Mouse (Mus musculus) MEL (cell line): Measurements from ENCODE around the gene Retn. TPM values are rescaled to one million over a fixed set of nuclear protein-coding genes. Genes with fewer than 3 reads are reported as not detected.

Experiments used
- DNase-seq: peaks from one replicate; pipeline ENCODE4 v3.0.0; 2011; ENCODE audit warnings: low read depth, low spot score
- H3K27ac ChIP-seq: 2 replicates; pipeline ENCODE4 v1.5.1; 2012; ENCODE audit warnings: low read depth, mild to moderate bottlenecking, control low read depth, low read length, moderate library complexity; ENCODE audit not compliant: control insufficient read depth
- H3K27me3 ChIP-seq, 2 experiments: fragments of 150-350 bp in 1 of 2; sonication (generic) in 1 of 2; 2 replicates each; pipeline ENCODE4 v1.6.1; 2012; ENCODE audit warnings: low read length in 2 of 2, mild to moderate bottlenecking in 2 of 2, improper control_type of control experiment in 1 of 2, moderate library complexity in 1 of 2; ENCODE audit not compliant: insufficient read depth in 2 of 2, control insufficient read depth in 1 of 2
- H3K36me3 ChIP-seq, 2 experiments: 2 replicates each; pipeline ENCODE4 v1.6.1; 2012 to 2014; ENCODE audit warnings: low read length in 2 of 2, improper control_type of control experiment in 1 of 2, inconsistent platforms in 1 of 2, mild to moderate bottlenecking in 1 of 2; ENCODE audit not compliant: insufficient read depth in 2 of 2, control insufficient read depth in 1 of 2
- H3K4me1 ChIP-seq, 2 experiments: fragments of 150-350 bp in 1 of 2; sonication (generic) in 1 of 2; 2 replicates each; pipeline ENCODE4 v1.6.1; 2012; ENCODE audit warnings: low read length in 2 of 2, improper control_type of control experiment in 1 of 2, mild to moderate bottlenecking in 1 of 2; ENCODE audit not compliant: insufficient read depth in 2 of 2, control insufficient read depth in 1 of 2
- H3K4me3 ChIP-seq, 2 experiments: fragments of 150-350 bp in 1 of 2; sonication (generic) in 1 of 2; 2 replicates each; pipeline ENCODE4 v1.5.1; 2012; ENCODE audit warnings: low read depth in 2 of 2, low read length in 2 of 2, mild to moderate bottlenecking in 2 of 2, moderate library complexity in 2 of 2, control low read depth in 1 of 2, improper control_type of control experiment in 1 of 2; ENCODE audit not compliant: control insufficient read depth in 1 of 2, insufficient read depth in 1 of 2
- H3K79me2 ChIP-seq: 2 replicates; pipeline ENCODE4 v1.6.1; 2012; ENCODE audit warnings: mild to moderate bottlenecking, low read length, moderate library complexity; ENCODE audit not compliant: control insufficient read depth, poor library complexity, insufficient read depth
- H3K9ac ChIP-seq: 2 replicates; pipeline ENCODE4 v1.6.1; 2012; ENCODE audit warnings: low read depth, mild to moderate bottlenecking, control low read depth, low read length, moderate library complexity; ENCODE audit not compliant: control insufficient read depth, poor library complexity, severe bottlenecking
- H3K9me3 ChIP-seq: fragments of 150-350 bp; sonication (generic); replicated peaks from 2 replicates; pipeline ENCODE4 v1.6.1; 2012; ENCODE audit warnings: mild to moderate bottlenecking, low read length, improper control_type of control experiment, moderate library complexity; ENCODE audit not compliant: insufficient read depth
- BHLHE40 ChIP-seq: IDR thresholded peaks from 2 replicates; pipeline ENCODE4 v1.6.1; 2012; ENCODE audit warnings: low read depth, mild to moderate bottlenecking, inconsistent platforms, low read length, improper control_type of control experiment, borderline replicate concordance
- CTCF ChIP-seq, 3 experiments: IDR thresholded peaks in 2 of 3; conservative IDR thresholded peaks in 1 of 3; 2 replicates each; pipeline ENCODE4 v1.5.1; 2011 to 2012; ENCODE audit warnings: low read length in 3 of 3, low read depth in 2 of 3, mild to moderate bottlenecking in 2 of 3, improper control_type of control experiment in 1 of 3, inconsistent platforms in 1 of 3, mixed read lengths in 1 of 3, moderate library complexity in 1 of 3; ENCODE audit not compliant: control insufficient read depth in 1 of 3, insufficient read depth in 1 of 3, poor library complexity in 1 of 3, severe bottlenecking in 1 of 3
- E2F4 ChIP-seq: IDR thresholded peaks from 2 replicates; pipeline ENCODE4 v1.6.1; 2011; ENCODE audit warnings: low read depth, low read length, improper control_type of control experiment, borderline replicate concordance
- HCFC1 ChIP-seq: IDR thresholded peaks from 2 replicates; pipeline ENCODE4 v1.6.1; 2012; ENCODE audit warnings: low read depth, mild to moderate bottlenecking, inconsistent platforms, low read length, improper control_type of control experiment, moderate library complexity
- JUND ChIP-seq: IDR thresholded peaks from 2 replicates; pipeline ENCODE4 v1.6.1; 2011; ENCODE audit warnings: low read depth, mild to moderate bottlenecking, improper control_type of control experiment, low read length
- MEF2A ChIP-seq: IDR thresholded peaks from 2 replicates; pipeline ENCODE4 v1.6.1; 2014; ENCODE audit warnings: low read depth, mild to moderate bottlenecking, inconsistent platforms, low read length, improper control_type of control experiment; ENCODE audit not compliant: poor library complexity, insufficient replicate concordance, severe bottlenecking; ENCODE audit errors: extremely low read depth
- MXI1 ChIP-seq: IDR thresholded peaks from 2 replicates; pipeline ENCODE4 v1.6.1; 2011; ENCODE audit warnings: mild to moderate bottlenecking, low read depth, low read length, improper control_type of control experiment
- MYB ChIP-seq: IDR thresholded peaks from 2 replicates; pipeline ENCODE4 v1.6.1; 2011; ENCODE audit warnings: mild to moderate bottlenecking, low read depth, low read length, improper control_type of control experiment
- NELFE ChIP-seq: IDR thresholded peaks from 2 replicates; pipeline ENCODE4 v1.6.1; 2011; ENCODE audit warnings: low read depth, low read length, improper control_type of control experiment
- NRF1 ChIP-seq: IDR thresholded peaks from 2 replicates; pipeline ENCODE4 v1.6.1; 2014; ENCODE audit warnings: low read depth, mild to moderate bottlenecking, inconsistent platforms, low read length, improper control_type of control experiment, moderate library complexity; ENCODE audit not compliant: poor library complexity, insufficient read depth, severe bottlenecking
- POLR2A ChIP-seq, 2 experiments: IDR thresholded peaks; 2 replicates each; pipeline ENCODE4 v1.6.1; 2011 to 2012; ENCODE audit warnings: low read length in 2 of 2, mild to moderate bottlenecking in 2 of 2, control low read depth in 1 of 2, improper control_type of control experiment in 1 of 2, low read depth in 1 of 2, moderate library complexity in 1 of 2; ENCODE audit not compliant: control insufficient read depth in 1 of 2, insufficient read depth in 1 of 2, poor library complexity in 1 of 2
- POLR2AphosphoS5 ChIP-seq: IDR thresholded peaks from 2 replicates; pipeline ENCODE4 v1.6.1; 2012; ENCODE audit warnings: low read depth, borderline replicate concordance, mild to moderate bottlenecking, inconsistent platforms, low read length, moderate library complexity, mixed read lengths
- SMC3 ChIP-seq: IDR thresholded peaks from 2 replicates; pipeline ENCODE4 v1.6.1; 2011; ENCODE audit warnings: low read depth, low read length, improper control_type of control experiment
- TBP ChIP-seq: IDR thresholded peaks from 2 replicates; pipeline ENCODE4 v1.8.0; 2011; ENCODE audit warnings: low read depth, low read length, improper control_type of control experiment
- UBTF ChIP-seq: IDR thresholded peaks from 2 replicates; pipeline ENCODE4 v1.6.1; 2012; ENCODE audit warnings: low read depth, mild to moderate bottlenecking, inconsistent platforms, low read length, improper control_type of control experiment, moderate library complexity, borderline replicate concordance; ENCODE audit not compliant: insufficient read depth
- USF1 ChIP-seq: IDR thresholded peaks from 2 replicates; pipeline ENCODE4 v1.6.1; 2014; ENCODE audit warnings: low read depth, mild to moderate bottlenecking, inconsistent platforms, low read length, improper control_type of control experiment, moderate library complexity
- USF2 ChIP-seq, 2 experiments: IDR thresholded peaks; 2 replicates each; pipeline ENCODE4 v1.6.1; 2011 to 2012; ENCODE audit warnings: improper control_type of control experiment in 2 of 2, low read length in 2 of 2, borderline replicate concordance in 1 of 2, inconsistent platforms in 1 of 2, low read depth in 1 of 2, mild to moderate bottlenecking in 1 of 2; ENCODE audit not compliant: insufficient read depth in 1 of 2
- ZC3H11A ChIP-seq: IDR thresholded peaks from 2 replicates; pipeline ENCODE4 v1.6.1; 2012; ENCODE audit warnings: low read depth, mild to moderate bottlenecking, inconsistent platforms, low read length, improper control_type of control experiment
- ZMIZ1 ChIP-seq: IDR thresholded peaks from 2 replicates; pipeline ENCODE4 v1.6.1; 2012; ENCODE audit warnings: low read depth, mild to moderate bottlenecking, inconsistent platforms, low read length, improper control_type of control experiment, moderate library complexity
- ZNF384 ChIP-seq: IDR thresholded peaks from 2 replicates; pipeline ENCODE4 v1.6.1; 2012; ENCODE audit warnings: low read depth, mild to moderate bottlenecking, inconsistent platforms, low read length, improper control_type of control experiment
- polyA plus RNA-seq, 2 experiments: library from polyadenylated mRNA; stranded (reverse) in 1 of 2; unstranded in 1 of 2; fragments of >175 nt in 1 of 2; fragments of >200 nt in 1 of 2; gene quantifications; 2 replicates each; pipeline versions ENCODE4 v1.2.1 to v1.2.4; 2012; ENCODE audit warnings: low replicate concordance in 2 of 2, low read depth in 1 of 2; ENCODE audit not compliant: insufficient read length in 2 of 2, insufficient read depth in 1 of 2, missing spikeins in 1 of 2
- total RNA-seq: library from RNA; depleted of rRNA; stranded (reverse); fragments of 300-350 nt; gene quantifications from 2 replicates; pipeline ENCODE4 v1.2.3, GENCODE M21; 2012

Retn gene
- total and polyA plus RNA-seq, 3 experiments: 0.23 to 1.1 TPM; not detected in 1

GRCm38 (mm10) chr8:3683408-3684176 lies 28.0 kb downstream of the Retn start:
- peaks cover 10% of the 10 kb centered on the region for H3K79me2 ChIP-seq
- H3K4me1 ChIP-seq: no peaks in the 10 kb centered on the region
- TF ChIP-seq USF1: no peak
- no peak for TF ChIP-seq UBTF
- TF ChIP-seq NELFE: no peak
- no peak for TF ChIP-seq MXI1
- no peak for TF ChIP-seq TBP
- TF ChIP-seq MEF2A: no peak
- TF ChIP-seq POLR2A (IDR thresholded peaks at IDR 0.05; ENCODE audit: control insufficient read depth in 1 of 2, insufficient read depth in 1 of 2, low read depth in 1 of 2, low read length in 2 of 2, poor library complexity in 1 of 2): no peak
- TF ChIP-seq JUND: no peak
- TF ChIP-seq SMC3: no peak; the same call in 1 of the 2 replicates
- TF ChIP-seq BHLHE40: no peak
- no peak for TF ChIP-seq NRF1
- no peak for TF ChIP-seq HCFC1
- TF ChIP-seq ZMIZ1: no peak
- no peak for TF ChIP-seq E2F4
- TF ChIP-seq USF2 (IDR thresholded peaks at IDR 0.05; ENCODE audit: borderline replicate concordance in 1 of 2, insufficient read depth in 1 of 2, low read depth in 1 of 2, low read length in 2 of 2): no peak
- TF ChIP-seq CTCF (IDR thresholded peaks at IDR 0.05 in 2 of 3, conservative IDR thresholded peaks at IDR 0.05 in 1 of 3; ENCODE audit: control insufficient read depth in 1 of 3, insufficient read depth in 1 of 3, low read depth in 2 of 3, low read length in 3 of 3, poor library complexity in 1 of 3, severe bottlenecking in 1 of 3): no peak
- no peak for TF ChIP-seq POLR2AphosphoS5
- no peak for TF ChIP-seq ZNF384
- TF ChIP-seq ZC3H11A: no peak
- no peak for TF ChIP-seq MYB
- H3K9ac ChIP-seq: no peak overlapping the region
- DNase-seq: no peak
- H3K9me3 ChIP-seq: no peaks in the 10 kb centered on the region
- H3K4me3 ChIP-seq: no peak overlapping the region
- H3K27me3 ChIP-seq: no peaks in the 10 kb centered on the region
- H3K27ac ChIP-seq: no peak overlapping the region
- 0 out of 4 replicates have a peak, but pooled peaks cover 0 to 2% of the 10 kb centered on the region in 2 experiments for H3K36me3 ChIP-seq
